Mouse (Mus musculus): ENCODE measurements around the gene Gm525. TPM values are rescaled to one million over a fixed set of nuclear protein-coding genes. Genes with fewer than 3 reads are reported as not detected.
"Not testable (repeated sequence)": the region's sequence is repeated elsewhere in the genome, so short reads cannot be mapped to it uniquely, and the experiment has no call there.

Gm525 gene
- not detected for total RNA-seq (2022)

DNA sequence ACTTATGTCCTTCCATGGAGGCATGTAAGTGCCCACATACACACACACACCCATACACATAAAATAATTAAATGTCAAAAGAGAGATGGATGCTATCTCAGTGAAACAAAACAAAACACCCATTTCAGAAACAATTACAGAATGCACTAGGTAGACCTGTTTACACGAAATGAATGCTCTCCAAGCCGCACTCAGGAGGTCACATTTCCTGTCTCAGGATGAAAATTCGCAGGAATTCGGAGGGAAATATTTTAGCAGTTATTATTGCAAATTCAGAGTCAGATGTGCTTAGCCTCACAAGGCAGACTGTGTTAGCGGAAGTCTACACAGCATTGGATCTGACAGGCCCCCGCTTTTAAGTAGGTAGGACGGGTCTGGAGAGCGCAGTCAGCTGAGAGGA lies at the start of gene Gm525:
Gene Gm525, plus strand, starts transcription at position 301 of the 400 bp plus-strand sequence.
- no peak for DNase-seq (ENCODE audit: low spot score in 2 of 2)

DNA sequence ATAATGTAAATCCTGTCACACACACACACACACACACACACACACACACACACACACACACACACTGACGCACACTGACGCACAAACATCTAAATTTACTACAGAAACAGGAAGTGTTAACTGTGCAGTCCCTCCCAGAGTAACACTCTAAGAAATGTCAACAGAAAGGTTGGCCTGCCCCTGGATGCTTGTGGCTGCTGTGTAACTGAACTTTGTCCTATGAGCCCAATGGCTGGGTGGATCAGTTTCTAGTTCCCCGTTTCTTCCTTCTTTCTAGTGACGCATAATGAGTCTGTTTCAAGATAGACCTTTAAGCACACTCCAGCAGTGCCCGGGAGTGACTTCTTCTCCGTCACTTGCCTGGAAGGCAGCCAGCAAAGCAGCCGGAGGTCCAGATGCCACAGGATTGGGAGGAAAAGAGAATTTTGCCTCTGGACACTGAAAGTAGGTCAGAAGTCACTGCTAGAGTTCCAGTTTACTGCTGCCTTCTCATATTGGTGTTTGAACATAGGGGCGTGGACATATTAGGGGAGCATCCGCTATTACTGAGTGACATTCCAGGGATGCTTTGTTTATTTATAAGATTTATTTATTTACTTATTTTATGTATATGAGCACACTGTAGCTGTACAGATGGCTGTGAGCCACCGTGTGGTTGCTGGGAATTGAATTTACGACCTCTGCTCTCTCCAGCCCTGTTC lies 49.3 kb upstream of the Gm525 start:
- DNase-seq (ENCODE audit: low spot score in 2 of 2): no peak

DNA sequence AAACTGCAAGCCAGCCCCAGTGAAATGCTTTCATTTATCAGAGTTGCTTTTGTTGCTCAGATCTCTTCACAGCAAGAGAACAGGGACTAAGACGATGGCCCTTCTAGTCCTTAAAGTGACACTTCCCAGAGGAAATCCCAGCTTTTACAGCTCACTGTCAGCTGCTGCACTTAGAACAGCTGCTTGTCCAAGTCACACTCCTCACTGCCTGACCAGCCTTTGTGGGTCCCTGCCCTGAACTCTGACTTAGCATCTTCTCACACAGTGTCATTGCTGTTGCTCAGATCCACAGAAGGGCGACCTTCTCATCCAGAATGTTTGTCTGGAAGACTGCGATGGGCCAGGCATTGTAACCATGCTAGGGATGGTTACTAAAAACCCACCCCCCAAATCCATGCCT lies 48.0 kb upstream of the Gm525 start:
- DNase-seq (ENCODE audit: low spot score in 2 of 2): no peak

DNA sequence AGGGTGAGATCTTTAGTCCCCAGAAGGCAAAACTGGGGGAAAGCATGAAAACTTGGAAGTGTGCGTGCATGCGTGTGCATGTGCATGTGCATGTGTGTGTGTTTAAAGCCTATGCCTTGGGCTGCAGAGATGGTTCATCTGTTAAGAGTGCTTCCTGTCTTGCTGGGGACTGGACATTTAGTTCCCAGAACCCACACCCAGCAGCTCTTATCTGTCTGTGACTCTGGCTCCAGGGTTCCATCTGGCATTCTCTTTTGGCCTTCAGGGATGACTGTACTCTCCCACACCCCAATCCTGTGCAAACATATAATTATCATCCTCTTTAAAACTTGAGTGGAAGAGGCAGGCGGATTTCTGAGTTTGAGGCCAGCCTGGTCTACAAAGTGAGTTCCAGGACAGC lies 47.5 kb upstream of the Gm525 start:
- DNase-seq (ENCODE audit: low spot score in 2 of 2): no peak

DNA sequence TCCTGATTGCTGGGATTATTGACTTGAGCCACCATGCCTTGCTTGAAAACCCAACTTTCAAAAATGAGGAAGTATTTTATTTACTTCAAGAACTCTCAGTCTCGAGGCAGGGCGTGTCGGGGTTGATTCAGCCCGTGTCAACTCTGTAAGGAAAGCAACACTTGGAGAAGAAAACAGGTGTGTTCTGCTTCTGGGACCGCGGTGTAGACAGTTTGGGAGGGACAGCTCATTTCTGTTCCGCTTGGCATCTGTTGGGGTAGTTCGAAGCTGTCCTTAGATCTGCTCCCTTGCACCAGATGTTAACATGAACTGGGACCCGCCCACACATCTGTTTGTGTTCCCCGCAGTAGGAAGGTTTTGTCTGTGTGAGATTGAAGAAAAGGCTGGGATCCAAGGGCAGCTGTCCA lies 45.7 kb upstream of the Gm525 start:
- DNase-seq (ENCODE audit: low spot score in 2 of 2): no peak

DNA sequence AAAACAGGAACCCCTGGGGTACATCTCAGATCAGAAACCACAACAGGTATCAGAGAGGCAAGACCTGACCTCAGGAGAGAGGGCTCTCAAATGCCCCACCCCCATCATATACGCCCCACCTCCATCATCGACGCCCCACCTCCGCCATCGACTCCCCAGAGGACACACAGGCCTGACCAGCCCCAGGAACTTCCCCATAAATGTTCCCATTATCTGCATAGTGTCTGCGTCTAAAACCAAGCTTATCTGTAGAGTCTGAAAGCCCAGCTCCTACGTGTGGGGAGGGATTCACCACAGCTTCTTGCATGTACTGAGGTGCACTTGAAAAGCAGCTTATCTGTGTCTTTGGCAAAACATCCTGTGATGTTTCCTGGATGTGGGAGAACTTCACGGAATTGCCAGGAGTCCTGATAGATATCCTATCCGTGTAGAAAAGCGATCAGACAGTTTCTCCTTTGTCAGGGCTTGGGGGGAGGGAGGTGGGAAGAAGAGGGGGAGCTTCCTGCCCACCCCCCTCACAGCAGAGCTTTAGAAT lies 44.7 kb upstream of the Gm525 start:
- no peak for DNase-seq (ENCODE audit: low spot score in 2 of 2)

DNA sequence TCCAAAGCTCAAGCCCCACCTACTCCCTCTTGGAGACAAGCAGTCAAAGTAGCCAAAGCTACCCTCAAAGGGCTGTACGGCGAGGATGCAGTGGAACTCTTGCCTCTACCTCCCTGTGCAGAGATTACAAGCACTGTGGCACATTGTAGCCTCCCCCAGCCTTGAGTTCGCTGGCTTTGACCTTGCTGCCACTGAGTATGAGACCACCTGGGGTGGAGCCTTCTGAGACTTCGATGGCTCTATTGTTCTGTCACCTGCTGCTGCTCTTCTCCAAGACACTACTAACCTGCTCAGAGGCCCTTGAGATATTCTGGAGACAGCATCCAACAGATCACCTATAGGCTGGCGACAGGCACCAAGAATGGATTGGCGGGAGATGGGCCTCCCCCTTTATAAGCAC lies 43.1 kb upstream of the Gm525 start:
- DNase-seq (ENCODE audit: low spot score in 2 of 2): no peak

DNA sequence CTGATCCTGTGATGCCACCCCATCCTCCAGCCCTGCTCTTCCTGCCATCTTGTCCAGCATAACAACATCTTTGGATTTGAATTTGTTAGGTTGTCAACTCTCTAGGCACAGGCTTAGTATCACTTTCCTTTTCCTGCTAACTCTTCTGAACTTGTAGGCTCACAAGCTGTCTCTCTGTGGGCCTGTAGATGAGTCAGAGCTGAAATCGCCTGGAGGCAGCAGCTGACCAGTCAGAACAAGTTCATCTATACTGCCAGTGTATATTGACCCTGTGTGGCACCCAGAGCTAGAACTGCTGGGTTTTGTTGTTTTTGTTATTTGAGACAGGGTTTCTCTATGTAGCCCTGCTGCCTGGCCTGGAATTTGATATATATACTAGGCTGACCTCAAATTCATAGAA lies 42.5 kb upstream of the Gm525 start:
- DNase-seq (ENCODE audit: low spot score in 2 of 2): no peak

DNA sequence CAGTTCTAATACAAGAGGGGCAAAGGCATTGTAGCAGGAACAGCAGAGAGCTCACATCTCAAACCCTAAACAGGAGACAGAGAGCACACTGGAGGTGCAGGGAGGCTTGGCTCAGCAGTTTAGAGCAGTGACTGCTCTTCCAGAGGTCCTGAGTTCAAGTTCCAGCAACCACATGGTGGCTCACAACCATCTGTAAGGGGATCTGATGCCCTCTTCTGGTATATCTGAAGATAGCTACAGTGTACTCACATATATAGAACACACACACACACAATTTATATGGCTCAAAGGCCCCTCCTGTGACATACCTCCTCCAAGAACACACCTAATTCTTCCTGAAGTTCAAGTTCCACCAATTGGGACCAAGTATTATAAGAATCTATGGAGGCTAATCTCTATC lies 39.0 kb upstream of the Gm525 start:
- no peak for DNase-seq (ENCODE audit: low spot score in 2 of 2)

DNA sequence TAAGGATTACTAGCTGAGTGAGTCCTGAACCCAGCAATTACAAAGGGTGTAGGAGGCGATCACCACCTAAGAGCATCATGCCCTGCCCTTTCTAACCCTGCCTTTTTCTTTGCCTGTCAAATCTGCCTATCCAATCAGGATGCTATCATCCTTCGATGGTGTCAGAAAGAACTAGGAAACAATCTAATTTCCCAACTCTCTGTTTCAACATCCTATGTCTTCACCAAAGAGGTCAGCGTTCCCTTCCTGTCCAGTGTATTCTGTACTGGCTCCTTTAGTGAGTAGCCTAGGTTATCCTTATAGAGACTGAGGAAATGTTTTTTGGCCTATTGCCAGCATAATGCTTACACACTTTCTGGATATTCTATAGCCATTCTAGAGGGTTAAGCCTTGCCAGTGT lies 38.1 kb upstream of the Gm525 start:
- DNase-seq (ENCODE audit: low spot score in 2 of 2): no peak

DNA sequence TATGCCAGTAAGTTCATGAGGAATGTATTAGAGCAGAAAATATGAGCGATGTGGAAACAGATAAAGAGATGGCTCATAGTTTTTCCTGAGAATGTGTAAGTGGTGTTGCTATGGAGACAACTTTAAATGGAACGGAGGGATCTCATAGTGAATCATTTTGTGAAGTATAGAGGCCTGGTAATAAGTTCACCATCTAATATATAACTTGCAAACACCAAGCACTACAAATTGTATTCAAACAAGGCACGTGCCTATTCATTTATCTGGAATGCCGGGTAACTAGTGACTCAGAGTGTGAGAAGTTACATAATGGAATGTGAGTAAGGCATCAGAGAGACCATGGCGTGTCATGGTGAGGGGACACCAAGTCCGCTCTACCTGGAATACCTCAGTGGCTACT lies 35.1 kb upstream of the Gm525 start:
- DNase-seq (ENCODE audit: low spot score in 2 of 2): no peak

DNA sequence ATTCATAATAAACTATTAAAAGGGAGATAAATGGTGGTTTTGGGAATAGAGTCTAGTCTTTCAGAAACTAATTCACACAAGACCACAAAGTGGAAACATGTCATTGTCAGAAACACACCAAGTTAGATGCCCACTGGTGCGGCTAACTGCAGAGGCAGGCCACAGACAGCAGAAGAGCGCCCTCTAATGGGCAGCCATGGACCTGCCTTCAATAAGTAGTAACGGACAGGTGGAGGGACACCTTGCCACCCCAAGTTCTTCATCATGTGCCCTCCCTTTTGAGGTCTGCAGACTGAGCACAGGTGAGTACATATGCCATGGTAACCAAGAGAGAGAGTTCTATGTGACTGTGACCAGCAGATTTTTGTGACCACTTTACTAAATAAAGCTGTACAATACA lies 34.3 kb upstream of the Gm525 start:
- DNase-seq (ENCODE audit: low spot score in 2 of 2): peak in 1 of 2 experiments; percentile 35

DNA sequence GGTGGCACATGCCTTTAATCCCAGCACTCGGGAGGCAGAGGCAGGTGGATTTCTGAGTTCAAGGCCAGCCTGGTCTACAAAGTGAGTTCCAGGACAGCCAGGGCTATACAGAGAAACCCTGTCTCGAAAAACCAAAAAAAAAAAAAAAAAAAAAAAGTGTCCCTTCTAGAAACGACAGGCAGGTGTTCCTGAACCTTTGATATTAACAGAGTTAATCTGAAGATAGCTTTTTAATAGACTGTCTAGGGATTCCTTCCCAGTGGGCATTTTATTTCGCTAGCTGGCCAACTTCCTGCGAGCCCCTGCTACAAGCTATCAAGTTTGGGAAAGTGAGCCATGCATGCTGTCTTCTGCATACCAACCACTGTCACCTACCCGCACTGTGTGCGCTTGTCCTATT lies 32.6 kb upstream of the Gm525 start:
- not testable (repeated sequence) for DNase-seq (ENCODE audit: low spot score in 2 of 2)

DNA sequence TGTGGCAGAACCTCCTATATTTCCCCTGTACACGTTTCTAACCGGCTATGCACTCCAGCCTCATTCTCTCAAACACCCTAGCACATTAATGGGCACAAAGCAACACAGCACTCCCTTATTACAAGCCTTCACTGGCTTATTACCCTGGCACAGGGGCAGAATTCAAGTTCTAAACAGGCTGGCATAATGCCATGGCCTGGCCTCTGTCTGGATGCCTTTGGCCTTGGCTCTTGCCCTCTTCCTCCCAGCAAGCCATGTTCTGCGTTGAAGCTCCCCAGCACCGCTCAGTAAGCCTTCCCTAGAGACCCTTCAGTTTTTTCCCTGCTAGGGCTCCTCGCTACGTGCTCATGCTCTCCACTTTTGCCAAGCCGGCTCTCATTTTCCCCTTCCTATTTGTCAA lies 30.6 kb upstream of the Gm525 start:
- DNase-seq (ENCODE audit: low spot score in 2 of 2): no peak

DNA sequence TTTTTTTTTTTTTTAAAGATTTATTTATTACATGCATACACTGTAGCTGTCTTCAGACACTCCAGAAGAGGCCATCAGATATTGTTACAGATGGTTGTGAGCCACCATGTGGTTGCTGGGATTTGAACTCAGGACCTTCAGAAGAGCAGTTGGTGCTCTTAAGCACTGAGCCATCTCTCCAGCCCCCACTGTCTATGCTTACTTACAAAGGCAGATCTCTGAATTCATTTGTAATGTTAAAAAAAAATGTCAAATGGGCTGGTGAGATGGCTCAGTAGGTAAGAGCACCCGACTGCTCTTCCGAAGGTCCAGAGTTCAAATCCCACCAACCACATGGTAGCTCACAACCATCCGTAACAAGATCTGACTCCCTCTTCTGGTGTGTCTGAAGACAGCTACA lies 28.1 kb upstream of the Gm525 start:
- DNase-seq (ENCODE audit: low spot score in 2 of 2): not testable (repeated sequence)

DNA sequence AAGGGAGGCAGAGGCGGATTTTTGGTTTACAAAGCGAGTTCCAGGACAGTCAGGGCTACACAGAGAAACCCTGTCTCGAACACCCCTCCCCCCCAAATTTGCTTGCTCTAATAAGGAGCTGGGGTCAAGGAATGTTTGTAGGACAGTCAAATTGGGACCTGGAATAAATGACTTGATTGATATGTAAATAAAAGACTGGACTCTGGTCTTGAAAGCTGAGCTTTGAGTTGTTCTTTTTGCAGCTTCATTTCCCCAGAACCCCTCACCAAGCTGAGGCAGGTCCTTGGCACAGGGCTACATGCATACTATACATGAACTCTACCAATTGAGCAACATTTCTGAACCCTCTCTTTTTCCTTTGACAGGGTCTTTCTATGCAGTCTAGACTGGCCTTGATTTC lies 27.6 kb upstream of the Gm525 start:
- DNase-seq (ENCODE audit: low spot score in 2 of 2): no peak

DNA sequence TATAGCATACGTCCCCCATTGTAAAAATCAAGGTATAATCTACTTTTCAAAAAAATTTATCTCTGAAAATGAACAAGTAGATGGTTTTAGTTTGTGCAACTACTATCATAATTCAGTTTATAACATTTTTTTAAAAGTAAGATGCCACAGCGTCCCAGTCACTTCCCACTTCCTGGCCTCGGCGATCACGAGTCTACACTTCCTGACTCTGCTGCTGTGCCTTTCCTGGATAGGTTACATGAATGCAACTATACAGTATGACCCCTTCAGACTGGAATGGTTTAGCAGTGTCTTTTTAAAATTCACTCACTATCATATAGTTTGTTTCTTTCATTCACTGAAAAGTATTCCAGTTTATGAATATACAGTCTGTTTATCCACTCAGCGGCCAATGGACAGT lies 21.9 kb upstream of the Gm525 start:
- no peak for DNase-seq (ENCODE audit: low spot score in 2 of 2)

DNA sequence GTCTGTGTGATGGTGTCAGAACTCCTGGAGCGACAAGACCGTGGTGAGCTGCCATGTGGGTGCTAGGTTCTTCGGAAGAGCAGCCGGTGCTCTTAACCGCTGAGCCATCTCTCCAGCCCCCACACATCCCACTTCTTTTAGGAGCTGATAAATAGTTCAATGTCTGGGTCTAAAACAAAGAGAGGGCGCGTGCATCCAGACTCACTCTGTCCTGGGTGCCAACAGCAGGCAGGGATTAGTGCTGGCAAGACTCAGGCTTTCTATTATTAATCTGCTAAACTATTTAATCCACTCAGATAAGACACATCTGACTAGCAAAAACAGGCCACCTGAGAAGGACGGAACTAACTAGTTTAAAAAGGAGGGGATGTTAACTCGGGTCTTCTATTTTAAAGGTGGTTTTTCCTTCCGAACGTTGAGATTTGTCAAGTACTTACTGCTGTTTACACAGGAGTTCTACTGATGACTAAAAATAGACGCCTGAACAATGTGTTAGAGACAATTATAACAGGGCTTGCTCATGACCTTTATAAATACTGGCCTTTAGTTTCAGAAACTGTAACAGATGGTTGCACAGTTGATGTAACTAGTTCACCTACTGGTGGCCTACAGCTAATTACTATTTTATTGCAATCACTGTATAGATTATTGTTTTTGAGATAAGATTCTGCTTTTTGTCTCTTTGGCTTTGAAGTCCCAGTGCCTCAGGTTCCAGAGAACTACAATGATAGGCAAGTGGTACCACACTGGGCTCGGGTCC lies 17.5 kb upstream of the Gm525 start:
- DNase-seq (ENCODE audit: low spot score in 2 of 2): no peak

DNA sequence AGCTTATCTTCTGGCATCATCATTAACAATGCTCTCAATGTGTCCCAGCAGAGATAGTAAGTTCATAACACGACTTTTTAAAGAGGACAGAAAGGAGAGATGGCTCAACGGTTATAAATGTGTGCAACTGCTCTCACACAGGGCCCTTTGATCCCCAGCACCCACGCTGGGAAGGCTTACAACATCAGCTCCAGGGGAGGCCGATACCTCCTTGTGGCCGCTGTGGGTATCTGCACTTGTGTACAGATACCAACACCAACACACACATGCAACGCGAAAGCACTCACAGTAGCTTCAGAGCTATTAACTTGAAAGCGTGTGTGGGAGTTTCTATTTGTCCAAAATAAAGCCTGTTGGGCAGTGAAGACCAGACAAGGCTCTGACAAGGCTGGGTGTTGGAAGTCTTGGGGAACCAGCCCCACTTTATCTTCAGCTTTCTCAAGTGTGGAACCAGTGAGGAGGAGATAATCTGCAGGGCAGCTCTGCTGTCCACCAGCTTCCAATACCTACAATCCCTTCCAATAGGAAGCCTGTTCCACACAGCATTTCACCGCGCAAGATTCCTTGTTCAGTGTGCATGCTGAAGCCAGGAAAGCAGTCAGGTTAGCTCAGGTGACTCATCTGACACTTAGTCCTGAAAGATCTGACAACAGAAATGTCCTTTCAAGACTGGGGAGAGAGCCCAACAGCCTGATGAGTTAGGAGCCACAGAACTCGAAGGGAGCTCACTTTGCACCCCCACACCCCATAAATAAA lies 14.9 kb upstream of the Gm525 start:
- DNase-seq (ENCODE audit: low spot score in 2 of 2): no peak

DNA sequence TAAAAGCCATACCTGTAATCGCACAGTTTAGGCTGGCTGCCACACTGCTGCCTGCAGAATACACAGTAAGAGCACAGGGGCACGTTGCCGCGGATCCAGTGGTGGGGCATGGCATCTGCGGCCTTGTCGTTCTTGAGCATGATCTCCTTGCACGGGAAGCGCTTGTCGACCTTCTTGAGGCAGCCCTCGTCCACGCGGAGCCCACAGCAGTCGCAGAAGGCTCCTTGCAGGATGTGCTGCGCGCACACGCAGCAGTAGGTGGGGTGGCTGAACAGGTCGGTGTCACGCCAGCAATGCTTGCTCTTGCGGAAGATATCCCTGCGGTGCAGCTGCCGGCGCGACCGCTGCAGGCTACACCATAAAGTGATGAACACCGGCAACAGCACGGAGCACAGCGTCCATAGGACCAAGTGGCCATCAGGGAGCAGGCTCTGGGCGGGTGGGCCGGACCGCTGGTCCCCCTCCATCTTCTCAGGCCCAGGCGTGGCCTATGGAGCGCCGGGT lies 13.7 kb upstream of the Gm525 start:
- DNase-seq (ENCODE audit: low spot score in 2 of 2): peak in 1 of 2 experiments; percentile 31

DNA sequence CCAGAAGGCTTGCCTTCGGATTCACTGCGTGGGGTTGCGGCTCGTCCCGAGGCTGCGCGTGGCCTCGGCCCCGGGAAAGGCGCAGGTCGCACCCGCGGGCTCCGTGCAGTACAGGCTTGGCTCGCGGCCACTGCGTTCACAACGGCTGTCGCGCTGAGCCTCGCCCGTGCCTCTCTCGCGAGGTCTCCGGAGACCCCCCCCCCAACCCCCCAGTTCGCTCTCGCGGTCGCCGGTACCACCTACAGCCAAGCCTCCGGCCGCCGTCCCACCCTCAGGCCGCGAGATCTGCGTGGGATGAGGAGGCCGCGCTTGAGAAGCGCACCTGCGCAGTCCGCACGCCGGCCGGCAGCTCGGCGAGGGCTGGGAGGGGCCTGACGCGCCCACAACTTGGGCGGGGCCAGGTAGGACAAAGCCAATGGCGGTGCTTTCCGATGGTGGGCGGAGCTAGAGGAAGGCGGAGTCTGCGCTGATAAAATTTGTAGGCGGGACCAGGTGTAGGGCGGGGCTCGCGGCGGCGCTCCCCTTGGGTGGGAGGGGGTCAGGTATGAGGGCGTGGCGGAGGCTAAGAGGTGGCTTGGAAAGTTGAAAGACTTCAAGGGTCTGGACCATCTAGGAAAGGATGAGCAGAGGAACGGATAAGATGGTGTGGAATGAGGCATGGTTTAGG lies 13.1 kb upstream of the Gm525 start:
- peak; percentile 88 to 90 for DNase-seq (ENCODE audit: low spot score in 2 of 2)

Data from layer of hippocampus, adult 8-10 months (tissue).